Mouse (Mus musculus) cerebellum, adult 9-11 months (tissue): ENCODE results near the gene Cabp7.

Source experiments
- DNase-seq: peaks from one replicate; pipeline ENCODE4 v3.0.0; 2022

Cabp7 gene

DNA sequence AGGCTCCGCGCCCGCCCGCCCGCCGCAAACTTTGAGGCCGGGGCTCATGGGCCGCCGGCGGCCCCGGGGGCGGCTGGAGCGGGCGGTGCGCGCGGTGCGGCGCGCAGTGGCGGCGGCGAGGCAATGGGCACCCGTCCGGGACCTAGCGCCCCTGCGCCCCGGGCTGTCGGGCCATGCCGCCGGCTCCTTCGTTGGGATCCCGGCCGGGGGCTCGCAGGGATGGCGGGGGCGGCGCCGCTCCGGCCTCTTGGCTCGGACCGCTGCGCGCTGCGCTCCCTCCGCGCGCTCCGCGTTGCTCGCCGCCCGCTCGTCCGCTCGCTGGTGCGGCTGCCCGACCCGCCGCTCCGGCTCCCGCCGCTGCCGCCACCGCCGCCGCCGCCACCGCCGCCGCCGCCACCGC lies at the start of gene Cabp7:
Gene Cabp7 (minus strand): TSS at position 46 of the 400 bp plus-strand sequence.
- DNase-seq = no peak

DNA sequence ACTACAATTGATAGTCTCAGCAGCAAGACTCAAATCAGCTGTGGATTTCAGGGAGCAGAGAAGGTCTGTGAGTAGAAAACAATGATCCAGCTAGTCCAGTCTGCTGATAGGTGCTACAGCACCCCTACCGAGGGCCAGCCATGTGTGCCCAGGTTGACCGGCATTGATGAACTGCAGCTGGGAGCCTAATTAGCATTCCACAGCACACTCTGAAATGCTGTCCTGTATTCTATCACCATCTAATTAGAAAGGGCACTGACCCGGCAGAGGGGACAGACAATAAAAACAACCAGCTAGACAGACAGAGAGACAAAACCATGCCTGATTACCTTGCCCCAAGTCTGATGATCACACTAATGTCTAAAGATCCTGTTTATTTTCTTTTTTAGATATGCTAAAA lies 46.4 kb upstream of the Cabp7 start:
- no peak for DNase-seq

DNA sequence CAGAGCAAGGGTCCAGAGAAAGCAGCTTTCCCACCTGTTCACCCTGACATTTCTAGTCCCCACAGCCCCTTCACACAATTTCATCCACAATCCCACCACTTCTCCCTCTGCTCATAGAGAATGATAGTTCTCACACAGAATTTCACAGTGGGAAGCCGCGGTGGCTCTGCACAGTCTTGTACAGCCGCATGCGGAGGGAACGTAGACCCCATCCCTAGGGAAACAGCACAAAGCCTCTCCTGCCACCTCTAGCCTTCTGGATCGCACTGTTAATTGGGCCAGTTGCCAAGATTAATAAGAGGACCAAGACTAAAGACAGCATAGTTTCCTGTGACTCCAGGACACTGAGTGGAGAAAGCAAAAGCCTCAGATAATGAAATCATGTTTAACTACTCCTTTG lies 45.0 kb upstream of the Cabp7 start:
- no peak for DNase-seq

DNA sequence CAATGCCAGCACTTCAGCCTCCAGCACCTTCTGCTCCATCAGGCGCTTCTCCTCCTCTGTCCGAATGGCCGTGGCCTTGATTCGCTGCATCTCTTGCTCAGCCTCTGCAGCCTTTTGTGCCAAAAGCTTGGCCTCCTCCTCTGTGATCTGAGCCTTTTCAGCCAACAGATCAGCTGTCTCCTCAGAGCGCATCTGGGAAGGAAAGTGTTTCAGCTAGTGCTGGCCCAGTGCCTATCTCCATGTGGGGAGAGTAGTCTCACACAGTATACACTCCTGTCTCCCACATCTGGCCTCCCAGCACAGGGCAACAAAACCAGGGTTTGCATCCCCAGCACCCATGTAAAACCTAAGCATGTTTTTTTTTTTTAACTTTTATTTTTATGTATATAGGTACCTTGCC lies 43.1 kb upstream of the Cabp7 start:
- no peak for DNase-seq

DNA sequence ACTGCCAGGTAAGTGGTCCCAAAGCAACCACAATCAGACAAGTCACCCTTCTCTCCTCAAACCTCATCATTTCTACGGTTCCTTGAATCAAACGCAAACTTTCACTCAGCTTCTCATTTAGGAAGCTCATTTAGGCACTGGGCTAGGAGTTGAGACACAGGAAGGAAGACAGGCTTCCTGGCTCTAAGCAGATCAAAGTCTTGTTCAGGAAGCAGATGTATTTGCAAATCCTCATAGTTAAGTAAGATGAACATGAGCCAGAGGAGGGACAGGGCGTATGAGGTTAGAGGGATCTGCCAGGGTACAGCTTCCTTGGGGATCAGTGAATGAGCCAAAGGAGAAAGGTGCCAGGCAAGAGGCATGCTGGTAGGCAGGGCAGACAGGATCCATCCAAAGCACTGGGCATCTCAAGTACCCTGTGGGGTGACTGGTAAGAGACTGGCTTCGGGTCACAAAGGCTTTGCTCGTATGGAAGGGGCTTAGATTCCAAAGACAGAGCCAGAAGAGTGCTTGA lies 38.1 kb upstream of the Cabp7 start:
- DNase-seq = no peak

DNA sequence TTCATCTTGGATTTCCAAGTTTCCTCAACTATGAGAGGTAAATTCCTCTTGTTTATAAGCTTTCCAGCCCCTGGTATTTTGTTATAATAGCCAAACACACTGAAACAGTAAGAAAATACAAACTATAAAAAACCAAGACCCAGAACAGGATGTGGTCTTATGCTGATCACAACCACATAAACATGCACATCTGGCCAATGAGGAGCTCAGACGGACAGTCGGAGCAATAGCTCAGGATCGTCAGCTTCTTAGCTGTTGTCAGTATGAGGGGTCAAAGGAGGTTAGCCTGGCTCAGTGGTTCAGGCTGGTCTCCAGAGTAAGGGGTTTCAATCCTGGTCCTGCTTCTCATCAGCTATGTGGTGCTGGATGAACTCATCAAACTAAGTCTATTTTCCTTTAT lies 36.5 kb upstream of the Cabp7 start:
- DNase-seq = no peak

DNA sequence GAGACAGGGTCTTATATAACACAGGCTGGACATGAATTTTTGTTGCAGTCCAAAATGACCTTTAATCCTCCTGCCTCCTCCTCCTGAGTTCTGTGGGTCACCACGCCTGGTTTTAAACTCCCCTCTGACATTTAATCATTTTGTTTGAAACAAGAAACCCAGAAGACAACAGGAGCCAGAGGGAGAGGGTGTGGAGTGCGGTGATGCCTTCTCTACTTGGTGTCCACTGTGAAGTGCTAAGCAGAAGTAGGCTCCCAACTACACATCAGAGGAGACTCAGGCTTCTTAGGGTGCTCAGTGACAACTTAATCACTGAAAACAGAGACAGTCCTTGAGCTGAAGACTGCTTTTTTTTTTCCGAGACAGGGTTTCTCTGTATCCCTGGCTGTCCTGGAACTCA lies 34.3 kb upstream of the Cabp7 start:
- no peak for DNase-seq

DNA sequence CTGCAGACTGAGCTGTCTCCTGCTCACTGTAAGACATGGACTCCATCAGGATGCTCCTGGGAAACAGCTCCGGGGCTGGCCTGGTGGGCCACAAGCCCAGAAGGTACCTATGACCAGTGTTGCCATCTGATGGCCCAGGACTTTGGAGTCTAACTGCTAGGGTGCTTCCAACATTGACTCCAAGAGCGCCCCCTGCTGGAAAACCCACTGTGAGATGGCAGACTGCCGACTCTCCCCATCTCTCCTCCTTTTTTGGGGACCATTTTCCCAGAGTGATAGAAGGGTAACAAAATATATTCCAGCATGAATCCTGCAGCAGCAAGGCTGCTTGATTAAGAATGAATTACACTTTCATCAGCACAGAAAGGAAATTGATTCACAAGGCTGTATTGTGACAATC lies 26.3 kb upstream of the Cabp7 start:
- DNase-seq = peak; percentile 45

DNA sequence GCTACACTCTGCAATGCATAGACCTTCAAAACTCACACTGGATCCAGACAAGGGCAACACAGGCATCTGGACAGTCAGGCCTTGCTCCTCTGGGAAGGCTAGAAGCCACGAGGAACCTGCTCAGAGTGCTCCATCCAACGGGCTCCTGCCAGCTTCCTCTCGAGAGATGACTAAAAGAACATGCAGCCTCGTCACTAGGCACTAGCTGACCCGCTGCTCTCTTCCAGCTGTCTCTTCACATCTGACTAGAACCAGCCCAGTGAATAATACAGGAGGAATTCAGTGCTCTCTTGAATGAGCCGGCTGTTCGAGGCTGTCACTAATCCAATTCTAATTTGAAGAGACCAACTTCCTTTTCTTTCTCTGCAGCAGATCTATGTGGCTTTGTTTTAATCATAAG lies 25.2 kb upstream of the Cabp7 start:
- DNase-seq = no peak

DNA sequence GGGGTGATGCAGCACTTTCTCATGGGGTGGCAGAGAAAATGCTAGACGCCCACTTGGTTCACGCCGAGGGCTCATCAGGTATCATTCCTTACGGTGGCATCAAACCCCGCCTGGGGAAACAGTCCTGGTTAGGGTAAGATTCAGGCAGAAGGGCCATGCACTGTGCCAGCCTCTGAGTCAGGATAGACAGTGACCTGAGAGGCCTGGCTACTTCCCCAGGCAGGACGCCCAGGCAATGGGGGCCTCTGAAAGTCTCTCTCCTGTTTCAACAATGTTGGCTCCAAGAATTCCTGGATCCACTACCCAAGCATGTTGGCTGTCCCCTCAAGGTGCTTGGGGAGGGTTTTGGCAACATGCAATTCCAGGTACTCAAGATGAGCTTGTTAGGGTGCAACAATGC lies 23.3 kb upstream of the Cabp7 start:
- DNase-seq = no peak

DNA sequence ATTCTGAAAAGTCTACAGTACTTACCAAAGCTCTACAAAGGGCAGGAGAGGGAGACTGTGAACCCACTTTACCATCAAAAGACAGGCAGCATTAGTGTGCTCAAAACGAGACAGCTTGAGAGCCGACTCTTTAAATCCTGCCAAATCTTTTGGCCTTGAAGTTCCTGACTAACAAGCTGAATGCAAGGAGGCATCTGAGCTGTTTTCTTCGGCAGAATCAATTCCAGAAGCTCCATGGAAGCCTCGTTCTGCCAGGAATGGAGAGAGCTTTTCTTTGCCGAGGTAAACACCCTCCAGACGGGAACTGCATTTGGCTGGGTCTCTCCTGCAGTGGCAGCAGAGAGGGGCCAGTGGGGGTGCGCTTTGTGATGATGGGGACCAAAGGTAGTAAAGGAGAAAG lies 22.7 kb upstream of the Cabp7 start:
- no peak for DNase-seq

DNA sequence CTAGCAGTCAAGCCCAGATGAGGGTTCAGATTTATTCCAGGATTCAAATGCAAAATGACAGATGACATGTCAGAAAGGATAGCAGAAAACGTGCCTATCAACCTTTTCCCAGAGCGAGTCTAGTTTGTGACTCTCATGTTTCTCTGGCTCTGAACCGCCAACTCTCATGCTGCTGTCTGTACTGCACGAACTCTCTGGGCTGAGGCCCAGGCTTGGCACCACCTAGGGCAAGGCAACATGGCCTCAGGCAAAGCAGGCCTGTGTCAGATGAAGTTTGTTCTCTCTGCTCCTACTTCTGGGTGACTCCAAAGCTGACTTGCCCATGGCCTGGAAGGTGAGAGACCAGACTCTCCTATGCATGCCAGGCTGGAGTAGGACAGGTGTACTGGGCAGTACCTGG lies 21.8 kb upstream of the Cabp7 start:
- DNase-seq = no peak

DNA sequence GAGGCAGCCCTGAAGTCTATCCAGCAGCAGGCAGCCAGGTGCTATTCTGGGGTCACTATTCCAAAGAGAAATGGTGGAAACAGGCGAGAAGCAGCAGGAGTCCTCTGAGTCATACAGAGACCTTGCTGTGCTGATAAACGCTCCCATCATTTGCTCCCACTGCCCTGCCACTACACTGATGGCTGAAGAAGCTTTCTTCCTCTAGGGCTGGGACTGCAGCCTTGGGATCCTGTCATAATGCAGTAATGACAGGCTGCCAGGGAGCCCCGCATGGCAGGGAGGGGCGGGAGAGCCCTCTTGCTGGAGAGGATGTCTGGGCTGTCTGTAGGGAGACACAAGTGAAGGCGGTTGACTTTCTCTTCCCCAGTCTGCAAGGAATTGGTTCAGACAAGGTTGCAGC lies 17.9 kb upstream of the Cabp7 start:
- DNase-seq = no peak

DNA sequence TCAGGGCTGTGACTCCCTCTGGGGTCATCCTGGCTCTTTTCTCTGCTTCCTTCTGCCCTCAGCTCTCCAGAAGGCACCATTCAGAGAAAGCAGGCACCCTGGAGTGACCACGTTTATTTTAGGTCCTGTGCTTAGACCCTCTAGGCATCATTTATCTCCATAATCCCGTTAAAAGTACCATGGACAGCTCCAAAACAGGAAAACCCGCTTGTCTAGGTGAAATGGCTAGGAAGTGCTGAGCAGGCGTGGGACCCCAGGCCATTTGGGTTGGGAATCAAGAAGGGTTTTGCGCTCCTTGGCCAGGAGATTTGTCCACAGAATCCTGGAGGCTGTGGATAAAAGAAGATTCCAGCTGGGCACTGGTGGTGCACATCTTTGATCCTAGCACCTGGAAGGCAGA lies 17.1 kb upstream of the Cabp7 start:
- no peak for DNase-seq

DNA sequence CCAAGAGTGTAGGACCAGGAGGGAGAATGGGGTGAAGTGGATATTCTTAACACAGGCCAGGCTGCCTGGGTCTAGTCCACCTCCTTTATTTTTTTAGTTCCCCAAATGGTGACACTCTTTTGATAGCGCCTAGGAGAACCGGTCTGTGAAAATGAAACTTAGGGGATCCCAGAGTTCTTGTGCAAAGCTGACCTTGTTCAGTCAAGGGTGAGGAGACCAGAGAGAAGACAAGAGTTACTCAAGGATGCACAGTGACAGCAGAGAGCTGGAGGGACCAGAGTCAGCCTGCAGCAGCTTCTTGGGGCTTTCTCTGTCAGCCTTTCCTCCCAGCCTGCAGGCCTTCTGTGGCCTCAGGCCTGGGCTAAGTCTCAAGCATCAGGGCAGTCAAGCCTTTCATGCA lies 15.9 kb upstream of the Cabp7 start:
- DNase-seq = no peak

DNA sequence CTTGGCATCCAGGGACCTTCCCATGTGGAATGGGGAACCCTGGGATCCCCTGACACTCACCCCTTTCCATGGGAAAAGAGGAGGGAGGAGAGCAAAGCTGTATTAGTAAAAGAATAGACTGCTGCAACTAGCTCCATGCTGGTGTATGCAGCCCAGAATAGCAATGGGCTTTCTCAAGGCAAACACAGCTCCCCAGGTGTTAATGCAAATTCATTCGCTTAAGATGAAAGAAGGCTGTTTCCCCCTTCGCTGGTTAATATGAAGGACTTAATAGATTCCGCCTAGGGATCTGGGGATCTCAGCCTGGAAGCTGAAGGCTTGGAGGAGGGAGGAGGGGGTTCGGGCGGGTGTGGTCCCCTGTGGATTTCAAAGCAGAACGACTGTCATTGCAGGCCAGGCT lies 15.4 kb upstream of the Cabp7 start:
- no peak for DNase-seq

DNA sequence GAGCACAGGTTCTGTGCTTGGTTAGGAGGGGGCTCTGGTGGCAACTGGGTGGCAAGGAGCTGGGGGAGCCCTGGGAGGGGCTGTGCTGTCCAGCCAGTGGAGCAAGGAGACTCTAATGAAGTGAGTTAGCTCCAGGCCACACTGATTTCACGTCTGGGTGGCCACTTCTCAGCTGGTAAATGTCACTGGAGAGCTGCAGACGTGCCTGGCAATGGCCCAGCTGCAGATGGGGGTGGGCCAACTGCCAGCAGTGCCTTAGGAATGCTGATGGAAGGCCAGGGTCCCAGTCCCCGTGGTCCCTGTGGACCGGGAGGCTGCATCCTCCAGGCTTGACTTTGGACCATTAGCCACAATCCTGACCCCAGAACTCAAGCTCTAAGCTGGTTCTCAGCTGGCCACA lies 13.9 kb upstream of the Cabp7 start:
- no peak for DNase-seq

DNA sequence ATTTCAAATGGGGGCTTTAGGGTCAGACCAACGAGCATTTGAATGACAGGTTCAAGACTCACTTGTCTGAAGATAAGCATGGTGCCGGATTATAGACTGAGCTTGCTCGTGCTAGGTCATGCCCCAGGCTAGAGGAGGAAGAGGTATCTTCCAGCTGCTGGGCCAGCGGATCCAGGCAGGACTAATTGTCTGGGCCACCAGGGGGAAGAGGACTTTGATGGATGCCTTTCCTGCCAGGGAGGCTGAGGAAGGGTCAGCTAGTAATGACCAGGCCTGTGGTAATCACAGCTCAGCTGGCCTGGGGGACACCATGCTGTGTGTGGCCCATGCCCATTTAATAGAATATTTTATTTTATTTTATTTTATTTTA lies 11.2 kb upstream of the Cabp7 start:
- DNase-seq = no peak

DNA sequence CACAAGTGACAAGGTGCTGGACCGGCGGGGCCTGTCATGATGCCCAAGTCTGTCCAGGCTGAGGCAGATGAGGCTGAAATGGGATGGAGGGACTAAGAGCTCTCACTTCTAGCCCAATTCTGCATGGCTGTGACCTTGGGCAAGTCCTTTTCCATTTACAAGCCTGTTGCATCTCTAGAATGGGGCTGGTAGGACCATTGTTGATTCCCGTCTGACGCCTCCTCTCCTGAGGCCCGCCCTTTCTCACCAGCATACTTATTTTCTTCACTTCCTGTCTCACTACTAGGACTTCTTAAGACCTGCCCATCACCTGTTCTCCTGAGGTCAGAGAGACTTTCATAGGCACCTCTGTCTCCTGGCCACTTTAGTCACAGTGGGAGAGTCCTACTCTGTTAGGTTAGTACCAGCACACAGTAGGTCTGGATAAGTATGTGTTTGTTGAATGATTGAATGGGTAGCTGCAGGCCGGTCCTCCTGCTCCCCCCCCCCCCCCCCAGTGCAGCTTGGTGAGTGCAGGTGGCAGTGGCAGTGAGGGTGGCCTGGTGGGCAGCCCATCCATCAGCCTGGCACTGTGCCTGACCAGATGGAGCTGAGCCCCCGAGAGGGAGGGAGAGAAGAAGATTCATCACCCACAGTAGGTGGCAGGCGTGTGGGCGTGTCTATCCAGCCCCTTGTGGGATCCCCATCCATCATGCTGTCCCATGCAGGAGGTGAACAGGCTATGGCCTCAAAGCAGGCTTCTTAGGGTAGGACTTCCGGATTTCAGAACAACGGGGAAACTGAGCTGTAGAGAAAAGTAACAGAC lies 10.6 kb upstream of the Cabp7 start:
- DNase-seq = no peak

DNA sequence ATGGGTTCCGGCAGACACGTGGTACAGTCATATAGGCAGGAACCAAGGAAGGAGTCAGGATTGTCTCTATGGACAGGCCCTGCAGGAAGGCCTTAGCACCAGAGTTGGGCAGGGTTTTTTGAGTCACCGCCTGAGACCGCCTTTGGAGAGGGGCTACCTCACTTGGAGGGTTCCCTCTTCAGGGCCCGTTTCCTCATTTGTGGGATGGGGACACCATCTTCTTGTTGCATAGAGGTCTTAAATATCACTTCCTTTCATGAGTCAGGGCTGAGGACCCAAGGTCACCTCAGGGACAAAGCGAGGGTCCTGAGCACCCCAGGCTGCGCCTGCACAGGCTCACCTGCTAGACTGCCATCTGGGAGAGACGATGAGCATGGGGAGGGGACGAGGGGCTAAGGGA lies 9.9 kb upstream of the Cabp7 start:
- no peak for DNase-seq

DNA sequence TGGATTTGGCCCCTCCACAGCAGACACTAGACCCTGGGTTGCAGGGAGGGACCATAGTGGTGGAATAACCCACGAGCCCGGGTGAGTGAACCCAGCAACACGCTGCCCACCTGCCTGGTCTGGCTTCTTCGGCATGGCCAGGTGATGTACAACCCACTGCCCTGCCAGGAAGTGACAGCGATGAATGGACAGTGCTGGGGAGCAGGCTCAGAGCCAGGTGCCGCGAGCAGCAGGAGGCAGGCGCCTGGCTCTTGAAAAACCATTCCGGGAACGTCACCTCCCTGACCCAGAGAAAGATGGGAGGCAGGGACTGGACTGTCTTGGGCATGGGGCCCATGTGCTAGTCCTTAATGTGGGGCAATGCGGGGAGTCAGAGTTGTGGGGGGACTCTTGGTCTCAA lies 8.3 kb upstream of the Cabp7 start:
- DNase-seq = no peak

DNA sequence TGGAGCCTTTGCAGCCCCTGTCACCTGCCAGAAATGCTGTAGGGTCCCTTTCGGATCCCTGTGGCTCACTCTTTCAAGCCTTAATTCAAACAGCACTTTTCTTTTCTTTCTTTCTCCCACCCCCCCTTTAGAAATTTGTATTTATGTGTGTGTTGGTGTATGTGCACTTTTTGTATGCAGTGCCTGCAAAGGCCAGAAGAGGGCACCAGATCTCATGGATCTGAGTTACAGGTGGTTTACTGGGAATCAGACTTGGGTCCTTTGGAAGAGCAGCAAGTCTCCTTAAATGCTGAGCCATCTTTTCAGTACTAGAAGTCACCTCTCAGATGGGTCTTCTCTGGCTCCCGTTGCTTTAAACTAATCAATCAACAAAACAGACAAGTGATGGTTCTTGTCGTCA lies 7.5 kb upstream of the Cabp7 start:
- no peak for DNase-seq

DNA sequence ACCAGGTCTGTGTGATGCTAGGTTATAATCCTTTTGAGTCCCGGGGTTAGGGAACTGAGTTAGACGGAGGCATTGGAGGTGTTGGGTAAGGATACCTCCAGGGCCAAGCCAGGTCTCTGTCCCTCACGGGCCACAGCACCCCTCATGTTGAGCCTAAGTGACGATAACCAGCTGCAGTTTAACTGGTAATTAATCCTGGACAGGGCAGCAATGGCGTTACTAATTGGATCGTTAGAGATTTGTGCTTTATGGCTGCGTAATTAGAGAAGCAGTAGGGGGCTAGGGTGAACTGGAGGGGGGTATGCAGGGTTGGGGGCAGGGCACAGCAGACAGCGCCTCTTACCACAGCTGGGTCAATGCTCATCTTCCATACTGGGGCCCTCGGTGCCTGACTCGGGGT lies 6.3 kb upstream of the Cabp7 start:
- no peak for DNase-seq

DNA sequence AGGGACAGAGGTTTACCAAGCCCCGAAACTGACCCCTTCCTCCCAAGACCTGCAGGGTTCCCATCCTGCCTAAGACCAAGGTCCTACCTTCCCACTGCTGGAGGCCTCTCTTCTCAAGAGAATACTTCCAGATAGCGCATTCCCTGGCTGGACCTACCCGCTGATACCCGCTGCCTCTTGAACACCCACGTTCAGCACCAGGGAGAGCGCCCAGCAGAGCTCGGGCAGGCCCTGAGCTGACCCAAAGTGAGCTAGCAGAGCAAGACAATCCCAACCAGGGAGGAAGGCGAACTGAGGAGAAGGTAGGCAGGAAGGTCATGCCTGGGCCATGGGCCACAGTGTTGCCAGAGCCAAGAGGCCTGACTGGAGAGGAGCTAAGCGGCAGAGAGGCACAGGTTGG lies 3.7 kb upstream of the Cabp7 start:
- no peak for DNase-seq

DNA sequence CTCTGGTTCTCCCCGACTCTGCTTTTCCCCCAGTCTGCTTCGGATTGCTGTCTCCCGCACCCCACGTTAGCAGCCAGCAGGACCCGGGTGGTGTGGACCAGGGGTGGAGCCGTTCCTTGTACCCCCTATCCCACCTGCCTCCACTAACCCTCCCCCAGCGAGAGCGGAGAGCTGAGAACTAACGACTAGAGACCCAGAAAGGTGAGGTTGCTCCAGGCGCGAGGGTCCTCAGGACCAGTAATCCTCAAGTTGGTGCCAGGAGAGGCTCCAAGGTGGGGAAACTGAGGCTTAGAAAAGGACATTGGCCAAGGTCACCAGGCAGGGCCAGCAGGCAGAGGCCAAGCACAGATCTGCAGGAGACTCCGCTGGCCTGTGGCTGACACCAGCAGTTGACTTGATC lies 707 bp upstream of the Cabp7 start:
- DNase-seq = no peak
